Mouse (Mus musculus): ENCODE data around the gene Olfr324. TPM values are rescaled to one million over a fixed set of nuclear protein-coding genes. Genes with fewer than 3 reads are reported as not detected.
A peak's percentile ranks its signal among the peaks of the same experiment; 100 is the strongest.

The Olfr324 gene
- total RNA-seq, 2 experiments from 2014 or later: not detected

- intact Hi-C loops (cut with DNase I): no loop called here
- DNase-seq (ENCODE audit: low spot score in 2 of 2): no peak
Observed at GRCm38 (mm10) chr11:58626146-58626545, 31.2 kb downstream of the Olfr324 start.

- no peak for DNase-seq (ENCODE audit: low spot score in 2 of 2)
- intact Hi-C loops (cut with DNase I): loop anchor here (10.0 kb wide), 1 partner anchor 226 kb away; no protein-coding TSS in a partner anchor
Observed at GRCm38 (mm10) chr11:58630401-58630800, 35.5 kb downstream of the Olfr324 start, which contains the start of gene Olfr323. Olfr323 (minus strand) TSS chr11:58630501.

- intact Hi-C loops (cut with DNase I): loop anchor here (10.0 kb wide), 1 partner anchor 230 kb away; no protein-coding TSS in a partner anchor
- DNase-seq (ENCODE audit: low spot score in 2 of 2): no peak
Observed at GRCm38 (mm10) chr11:58634878-58635277, 40.0 kb downstream of the Olfr324 start.

GRCm38 (mm10) chr11:58636376-58636977, 41.6 kb downstream of the Olfr324 start:
- intact Hi-C loops (cut with DNase I): loop anchor here (10.0 kb wide), 1 partner anchor 232 kb away; no protein-coding TSS in a partner anchor
- DNase-seq (ENCODE audit: low spot score in 2 of 2): peak; percentile 45 to 53

- intact Hi-C loops (cut with DNase I): loop anchor here (10.0 kb wide), 1 partner anchor 233 kb away; no protein-coding TSS in a partner anchor
- no peak for DNase-seq (ENCODE audit: low spot score in 2 of 2)
Observed at GRCm38 (mm10) chr11:58638176-58638701, 43.3 kb downstream of the Olfr324 start.

- intact Hi-C loops (cut with DNase I): no loop called here
- DNase-seq (ENCODE audit: low spot score in 2 of 2): no peak
Observed at GRCm38 (mm10) chr11:58640272-58640867, 45.5 kb downstream of the Olfr324 start, which contains the start of gene Trim58. Trim58 (plus strand) TSS chr11:58640465.

- DNase-seq (ENCODE audit: low spot score in 2 of 2): no peak
- intact Hi-C loops (cut with DNase I): no loop called here
Observed at GRCm38 (mm10) chr11:58641057-58641456, 46.1 kb downstream of the Olfr324 start.

- DNase-seq (ENCODE audit: low spot score in 2 of 2): no peak
- intact Hi-C loops (cut with DNase I): no loop called here
Observed at GRCm38 (mm10) chr11:58641638-58642358, 46.9 kb downstream of the Olfr324 start.

GRCm38 (mm10) chr11:58643350-58643749, 48.4 kb downstream of the Olfr324 start:
- intact Hi-C loops (cut with DNase I): no loop called here
- DNase-seq (ENCODE audit: low spot score in 2 of 2): peak; percentile 12 to 71

Other genes with a start within 250 kb of the Olfr324 start
- gene Lypd8, start 216.1 kb upstream of the Olfr324 start, total RNA-seq (2021): not detected
- not detected for gene 1810065E05Rik, start 174.0 kb upstream of the Olfr324 start, total RNA-seq (2021)
- not detected for gene Gm12253, start 162.6 kb upstream of the Olfr324 start, total RNA-seq (2021)
- not detected for gene Lypd9, start 142.2 kb upstream of the Olfr324 start, total RNA-seq (2021)
- gene Olfr30, start 132.8 kb upstream of the Olfr324 start, total RNA-seq (2021): not detected
- not detected for gene Olfr332, start 102.6 kb upstream of the Olfr324 start, total RNA-seq (2021)
- gene Olfr331, start 92.5 kb upstream of the Olfr324 start, total RNA-seq (2021): not detected
- not detected for gene Olfr330, start 60.3 kb upstream of the Olfr324 start, total RNA-seq (2021)
- not detected for gene Olfr329-ps, start 48.7 kb upstream of the Olfr324 start, total RNA-seq (2021)
- under 1 TPM; 0.11 TPM for gene Olfr328, start 39.5 kb upstream of the Olfr324 start, total RNA-seq (2021)
- not detected for gene Olfr224, start 24.6 kb upstream of the Olfr324 start, total RNA-seq (2021)
- not detected for gene Olfr325, start 17.4 kb upstream of the Olfr324 start, total RNA-seq (2021)
- gene 2210407C18Rik, start 21.0 kb downstream of the Olfr324 start, total RNA-seq (2021): under 1 TPM in 1 of 2 experiments, not detected in 1; 0.42 TPM
- gene Olfr323, start 35.4 kb downstream of the Olfr324 start, total RNA-seq (2021): not detected
- gene Trim58, start 45.4 kb downstream of the Olfr324 start, total RNA-seq (2021): under 1 TPM in 1 of 2 experiments, not detected in 1; 0.15 TPM
- not detected for gene Olfr322, start 63.7 kb downstream of the Olfr324 start, total RNA-seq (2021)
- gene Olfr320, start 86.0 kb downstream of the Olfr324 start, total RNA-seq (2021): not detected
- gene Olfr319, start 104.0 kb downstream of the Olfr324 start, total RNA-seq (2021): not detected
- gene Olfr318, start 128.9 kb downstream of the Olfr324 start, total RNA-seq (2021): under 1 TPM in 1 of 2 experiments, not detected in 1; 0.13 TPM
- gene Olfr317, start 144.1 kb downstream of the Olfr324 start, total RNA-seq (2021): under 1 TPM in 1 of 2 experiments, not detected in 1; 0.15 TPM
- under 1 TPM; 0.13 to 0.42 TPM for gene Olfr316, start 157.6 kb downstream of the Olfr324 start, total RNA-seq (2021)
- gene Olfr315, start 178.1 kb downstream of the Olfr324 start, total RNA-seq (2021): not detected
- gene Olfr314, start 187.8 kb downstream of the Olfr324 start, total RNA-seq (2021): not detected
- 1 to 10 TPM in 1 of 2 experiments, under 1 TPM in 1; 0.89 to 2.1 TPM for gene Fam183b, start 206.8 kb downstream of the Olfr324 start, total RNA-seq (2021)
- not detected for gene Olfr313, start 219.9 kb downstream of the Olfr324 start, total RNA-seq (2021)
- not detected for gene Olfr312, start 234.1 kb downstream of the Olfr324 start, total RNA-seq (2021)
- not detected for gene Olfr311, start 244.1 kb downstream of the Olfr324 start, total RNA-seq (2021)

Measured in left cerebral cortex, postnatal 14 days (tissue).